Mouse (Mus musculus) cortical plate, adult 2 months (tissue): Measurements from ENCODE around the gene Nlrx1.

Experiments used
- CTCF ChIP-seq: fragments of 200-500 bp; IDR thresholded peaks from 2 replicates; pipeline ENCODE4 v1.5.1; 2011; ENCODE audit warnings: mild to moderate bottlenecking, control low read depth, low read length; ENCODE audit not compliant: insufficient read depth; ENCODE audit errors: extremely low read depth
- POLR2A ChIP-seq: fragments of 200-500 bp; IDR thresholded peaks from 2 replicates; pipeline ENCODE4 v1.6.1; 2011; ENCODE audit warnings: mild to moderate bottlenecking, low read length, control low read depth; ENCODE audit not compliant: insufficient read depth; ENCODE audit errors: extremely low read depth

- no peak for TF ChIP-seq CTCF
- no peak for TF ChIP-seq POLR2A
Observed at GRCm38 (mm10) chr9:44251314-44251713, 17.1 kb downstream of the Nlrx1 start, which contains the start of gene Pdzd3.
